Mouse (Mus musculus) gastrocnemius, adult 2 months (tissue): Measurements from ENCODE around the gene C77080. TPM values are rescaled to one million over a fixed set of nuclear protein-coding genes. Genes with fewer than 3 reads are reported as not detected.

Experiments used
- DNase-seq: peaks from one replicate; pipeline ENCODE4 v3.0.0; 2022
- H3K27ac ChIP-seq: fragments of 200-600 bp; 2 replicates; pipeline ENCODE4 v1.8.1; 2022; ENCODE audit warnings: mild to moderate bottlenecking
- H3K4me3 ChIP-seq: fragments of 200-600 bp; 2 replicates; pipeline ENCODE4 v1.8.1; 2022; ENCODE audit warnings: mild to moderate bottlenecking, moderate library complexity
- CTCF ChIP-seq: fragments of 200-600 bp; IDR thresholded peaks from 2 replicates; pipeline ENCODE4 v1.8.1; 2022; ENCODE audit warnings: antibody characterized with exemption, mild to moderate bottlenecking, moderate library complexity
- intact Hi-C: fragments of 180-260 bp; cut with DNase I; formaldehyde crosslinking; loops from one replicate; pipeline ENCODE4 v1.15.1; 2025
- total RNA-seq, 2 experiments: library from RNA; stranded (reverse); gene quantifications; 2 replicates each; pipeline ENCODE4 v1.2.3; 2021

Gene C77080
- total RNA-seq, 2 experiments from 2014 or later = 2.0 to 2.1 TPM

DNA sequence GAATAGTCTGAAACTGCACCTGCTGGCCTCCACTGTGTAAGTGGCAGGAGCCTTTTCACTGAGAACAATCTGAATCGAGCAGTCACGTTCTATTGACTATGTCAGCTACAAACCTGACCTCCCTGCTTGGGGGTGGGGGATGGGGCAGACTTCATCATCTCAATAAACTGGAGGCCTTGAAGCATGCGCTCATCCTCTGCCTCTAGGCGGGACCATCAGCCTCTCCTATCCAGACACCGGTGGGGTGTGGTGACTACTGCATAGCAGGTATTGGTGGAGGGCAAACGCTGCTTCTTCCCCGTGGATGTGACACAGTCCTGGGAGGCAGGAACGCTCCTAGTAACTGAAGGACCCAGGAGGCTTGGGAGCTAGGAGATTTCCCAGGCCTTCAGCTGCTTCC lies 30.3 kb downstream of the C77080 start:
- TF ChIP-seq CTCF = no peak
- intact Hi-C loops = no loop called here
- no peak for DNase-seq
- Histone ChIP-seq H3K27ac (no peak overlapping the region), H3K4me3 (no peak overlapping the region)

DNA sequence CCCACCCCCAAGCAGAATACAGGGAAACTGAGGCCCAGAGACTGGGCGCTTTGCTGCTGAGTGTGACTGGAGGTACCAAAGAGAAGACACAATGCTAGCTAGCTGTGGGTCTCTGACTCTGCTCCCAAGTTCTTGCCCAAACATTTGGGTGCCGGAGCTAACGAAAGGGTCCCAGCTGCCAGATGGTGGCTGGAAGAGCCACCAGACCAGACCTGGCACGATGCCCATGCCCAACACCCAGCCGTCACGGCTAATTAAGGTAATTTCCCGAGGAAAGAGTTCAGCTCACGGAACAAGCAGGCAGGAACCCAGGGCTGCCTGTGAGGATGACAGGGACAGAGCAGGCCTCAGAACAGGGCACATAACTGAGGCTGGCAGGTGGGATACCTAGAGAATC lies 33.2 kb downstream of the C77080 start:
- DNase-seq = no peak
- Histone ChIP-seq H3K4me3 (no peak overlapping the region), H3K27ac (no peak overlapping the region)
- intact Hi-C loops = no loop called here
- no peak for TF ChIP-seq CTCF

DNA sequence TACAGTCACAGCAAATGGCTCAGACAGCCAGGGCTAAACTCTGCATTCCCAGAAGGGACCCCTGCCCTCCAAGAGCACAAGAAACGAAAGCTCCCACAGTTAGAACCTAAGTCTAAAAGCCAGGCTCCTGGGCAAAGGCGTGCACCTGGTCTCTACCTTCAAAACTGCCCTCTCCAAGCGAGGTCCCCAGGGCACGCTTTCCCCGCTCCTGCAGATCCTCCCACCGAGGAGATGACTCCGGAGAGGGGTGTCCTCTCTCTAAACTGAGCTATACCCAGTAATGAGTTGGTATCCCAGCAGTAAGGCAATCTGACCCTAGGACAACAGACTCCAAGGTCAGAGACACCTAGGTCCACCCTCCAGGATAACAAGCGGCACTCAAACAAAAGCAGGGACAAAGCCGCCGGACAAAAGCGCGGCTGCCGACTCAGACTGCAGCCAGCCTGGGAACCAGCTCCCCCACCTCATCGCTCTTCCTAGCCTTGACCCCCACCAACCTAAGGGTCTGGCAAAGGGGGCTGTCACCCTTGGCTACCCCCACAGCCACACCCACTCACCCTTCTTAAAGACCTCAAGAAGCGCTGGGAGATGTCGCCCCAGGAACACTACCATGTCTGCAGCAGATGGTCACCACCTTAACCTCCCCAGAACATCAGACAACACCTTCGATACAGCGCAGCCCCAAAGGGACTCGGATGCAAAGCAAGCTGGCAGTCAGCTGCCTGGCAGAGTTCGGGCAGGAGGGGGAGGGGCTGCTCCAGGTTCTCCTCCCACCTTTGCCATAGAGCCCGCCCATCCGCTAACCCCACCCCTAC lies 33.8 kb downstream of the C77080 start:
- Histone ChIP-seq H3K27ac (no peak overlapping the region), H3K4me3 (no peak overlapping the region)
- no peak for DNase-seq
- intact Hi-C loops = no loop called here
- no peak for TF ChIP-seq CTCF

GRCm38 (mm10) chr4:129226441-129226963 lies 34.7 kb downstream of the C77080 start:
- Histone ChIP-seq H3K4me3 (no peak overlapping the region), H3K27ac (no peak overlapping the region)
- peak; percentile 59 for DNase-seq
- no peak for TF ChIP-seq CTCF
- intact Hi-C loops = no loop called here

- DNase-seq = no peak
- H3K4me3 ChIP-seq = no peak overlapping the region
- intact Hi-C loops = no loop called here
- TF ChIP-seq CTCF = no peak
- no peak overlapping the region for H3K27ac ChIP-seq
Measured at GRCm38 (mm10) chr4:129225315-129225714, 35.9 kb downstream of the C77080 start.

GRCm38 (mm10) chr4:129223421-129224281 lies 37.6 kb downstream of the C77080 start:
- peak; percentile 64 for DNase-seq
- Histone ChIP-seq H3K27ac (no peak overlapping the region), H3K4me3 (peak overlapping the region; percentile 65)
- no peak for TF ChIP-seq CTCF
- intact Hi-C loops = loop anchor here (5.0 kb wide), 1 partner anchor 44 kb away; no protein-coding TSS in a partner anchor

GRCm38 (mm10) chr4:129222019-129222925 lies 38.9 kb downstream of the C77080 start:
- TF ChIP-seq CTCF = no peak
- Histone ChIP-seq H3K27ac (peak overlapping the region; percentile 6; the same call in 1 of the 2 replicates), H3K4me3 (peak overlapping the region; percentile 36)
- intact Hi-C loops = loop anchor here (5.0 kb wide), 1 partner anchor 45 kb away; no protein-coding TSS in a partner anchor
- DNase-seq = peak; percentile 61

GRCm38 (mm10) chr4:129221097-129222010 lies 39.9 kb downstream of the C77080 start:
- TF ChIP-seq CTCF = no peak
- DNase-seq = no peak
- H3K27ac ChIP-seq = 0 out of 2 replicates have a peak overlapping the region, but pooled peaks have one; percentile 6
- intact Hi-C loops = loop anchor here (5.0 kb wide), 1 partner anchor 46 kb away; no protein-coding TSS in a partner anchor
- peak overlapping the region; percentile 36 for H3K4me3 ChIP-seq

DNA sequence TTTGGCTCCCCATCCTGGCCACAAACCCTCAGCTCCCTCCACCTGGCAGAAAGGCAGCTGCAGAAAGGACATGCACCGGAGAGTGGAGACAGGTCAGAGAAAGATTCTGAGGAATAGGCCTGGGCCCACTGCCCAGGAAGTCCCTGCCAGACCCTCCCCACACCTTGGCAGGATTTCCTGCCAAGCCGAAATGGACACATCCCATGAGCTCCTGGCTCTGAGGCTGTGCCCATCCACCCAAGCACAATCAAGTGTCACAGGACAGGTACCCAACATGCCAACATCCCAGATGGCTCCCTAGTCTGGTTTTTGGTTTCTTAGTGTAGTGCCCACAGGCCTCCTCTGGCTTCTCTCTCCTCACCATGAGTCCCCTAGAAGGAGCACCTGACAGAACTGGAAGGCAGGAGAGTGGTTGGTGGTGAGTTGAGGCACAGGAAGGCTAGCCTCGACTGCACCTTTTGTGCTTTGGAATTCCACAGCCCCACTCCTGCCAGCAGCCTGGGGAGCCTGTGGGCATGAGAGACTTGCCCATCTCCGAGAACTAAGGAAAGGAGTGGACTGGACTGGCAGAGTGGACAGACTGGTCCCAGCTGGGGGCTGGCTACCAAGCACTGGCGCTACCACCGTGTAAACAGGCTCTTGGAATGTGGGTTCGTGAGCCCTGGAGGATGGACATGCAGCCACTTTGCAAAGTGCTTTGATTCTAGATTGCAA lies 40.7 kb downstream of the C77080 start:
- no peak overlapping the region for H3K27ac ChIP-seq
- intact Hi-C loops = loop anchor here (5.0 kb wide), 1 partner anchor 47 kb away; no protein-coding TSS in a partner anchor
- no peak for TF ChIP-seq CTCF
- H3K4me3 ChIP-seq = no peak overlapping the region
- DNase-seq = peak; percentile 61

DNA sequence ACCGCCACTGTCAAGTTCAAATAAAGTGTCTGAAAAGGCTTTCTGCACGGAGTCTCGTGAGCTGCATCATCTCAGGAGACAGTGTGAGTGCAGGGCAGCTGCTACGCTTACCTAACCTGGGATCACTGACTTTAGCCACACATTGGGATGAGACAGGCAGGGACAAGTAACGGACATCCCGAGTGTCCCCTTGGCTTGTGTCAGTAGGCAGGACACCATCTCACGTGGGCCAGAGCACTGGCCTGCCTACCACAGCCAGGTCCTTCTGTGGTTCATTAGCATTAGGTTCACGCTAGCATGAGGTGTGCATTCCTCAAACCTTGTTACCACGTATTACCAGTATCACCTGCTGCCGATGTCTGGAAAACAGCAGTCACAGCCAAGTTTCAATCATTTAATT lies 42.0 kb downstream of the C77080 start:
- DNase-seq = no peak

More for the DNA sequence above, 42.0 kb downstream of the C77080 start:
- Histone ChIP-seq H3K4me3 (no peak overlapping the region), H3K27ac (no peak overlapping the region)
- no peak for TF ChIP-seq CTCF
- intact Hi-C loops = no loop called here
